Mouse (Mus musculus) kidney, postnatal 10 days (tissue): ENCODE results near the gene Ctrc.

Source experiments
- DNase-seq: peaks from one replicate; pipeline ENCODE4 v3.0.0; 2021; ENCODE audit warnings: mixed read lengths

Gene Ctrc

GRCm38 (mm10) chr4:141845999-141846398 is at the start of gene Ctrc:
TSS of gene Ctrc (minus strand) at chr4:141846359.
- no peak for DNase-seq

DNA sequence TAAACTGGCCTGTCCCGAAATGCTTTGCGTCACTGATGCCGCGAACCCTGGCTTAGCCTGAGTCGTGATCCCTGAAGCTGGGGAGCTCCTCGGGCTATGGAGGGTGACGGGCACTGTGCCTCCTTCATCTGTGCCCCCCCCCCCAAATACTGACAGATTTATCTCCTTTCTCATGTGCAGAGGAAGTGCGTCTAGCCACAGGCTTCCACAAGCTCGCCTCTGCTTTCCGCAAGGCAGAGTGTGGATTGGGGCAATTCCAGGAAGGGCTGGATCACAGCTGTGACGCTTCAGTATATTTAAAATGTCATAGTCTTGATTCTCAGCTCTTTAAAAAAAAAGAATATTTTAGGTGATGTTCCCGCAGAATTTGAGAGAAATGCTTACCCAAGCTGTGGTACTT is 49.6 kb upstream of the Ctrc start:
- DNase-seq = peak; percentile 69

DNA sequence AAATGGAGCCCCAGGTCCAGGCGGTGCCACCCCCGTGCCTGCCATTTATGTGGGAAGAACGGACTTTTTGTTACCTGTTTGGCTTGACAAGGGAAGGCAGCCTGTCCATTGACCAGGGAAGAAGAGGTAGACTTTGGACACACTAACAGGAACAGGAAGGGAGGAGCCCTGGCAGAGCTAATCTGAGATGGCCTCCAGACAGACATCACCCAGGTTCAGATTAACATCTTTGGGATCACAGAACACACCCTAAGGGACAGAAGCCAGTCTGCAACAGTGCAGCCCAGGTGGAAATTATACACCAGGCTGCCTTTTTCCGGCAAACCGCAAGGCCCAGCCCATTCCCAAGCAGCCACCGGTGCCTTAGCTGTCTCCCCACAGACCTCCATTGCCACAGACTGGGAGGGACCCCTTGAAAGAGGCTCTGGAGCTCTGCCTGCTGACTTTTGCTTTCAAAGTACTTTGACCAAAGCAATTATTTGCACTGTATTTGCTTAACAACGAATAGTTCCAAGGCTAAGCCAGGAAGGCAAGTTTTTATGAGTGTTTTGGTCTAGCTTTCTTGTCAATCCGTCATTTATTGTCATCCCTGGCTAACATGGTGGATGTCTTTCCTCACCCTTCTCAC is 47.1 kb upstream of the Ctrc start:
- no peak for DNase-seq

GRCm38 (mm10) chr4:141886385-141886968 is 40.3 kb upstream of the Ctrc start:
- no peak for DNase-seq

DNA sequence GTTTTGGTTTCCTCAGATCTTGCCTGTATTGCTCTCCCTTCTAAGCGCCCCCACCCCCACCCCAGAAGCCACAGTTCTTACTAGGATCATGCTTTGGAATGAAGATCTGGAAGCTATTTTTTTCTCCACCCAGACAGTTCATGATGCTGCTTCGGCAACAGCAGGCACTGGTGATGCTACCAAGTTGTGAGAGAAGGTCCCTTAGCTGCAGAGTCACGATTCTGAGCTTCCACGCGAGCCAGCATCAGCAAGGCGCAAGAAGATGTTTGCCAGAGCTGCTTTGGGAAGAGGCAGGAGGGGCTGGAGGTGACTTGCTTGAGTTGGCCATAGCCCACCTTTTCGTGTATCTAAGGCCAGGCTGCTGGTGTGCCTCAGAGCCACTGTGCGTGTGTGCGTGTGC is 39.3 kb upstream of the Ctrc start:
- DNase-seq = no peak

- DNase-seq = no peak
These were observed 36.7 kb upstream of the Ctrc start for GRCm38 (mm10) chr4:141882858-141883257.

GRCm38 (mm10) chr4:141881950-141882349 is 35.8 kb upstream of the Ctrc start:
- no peak for DNase-seq

DNA sequence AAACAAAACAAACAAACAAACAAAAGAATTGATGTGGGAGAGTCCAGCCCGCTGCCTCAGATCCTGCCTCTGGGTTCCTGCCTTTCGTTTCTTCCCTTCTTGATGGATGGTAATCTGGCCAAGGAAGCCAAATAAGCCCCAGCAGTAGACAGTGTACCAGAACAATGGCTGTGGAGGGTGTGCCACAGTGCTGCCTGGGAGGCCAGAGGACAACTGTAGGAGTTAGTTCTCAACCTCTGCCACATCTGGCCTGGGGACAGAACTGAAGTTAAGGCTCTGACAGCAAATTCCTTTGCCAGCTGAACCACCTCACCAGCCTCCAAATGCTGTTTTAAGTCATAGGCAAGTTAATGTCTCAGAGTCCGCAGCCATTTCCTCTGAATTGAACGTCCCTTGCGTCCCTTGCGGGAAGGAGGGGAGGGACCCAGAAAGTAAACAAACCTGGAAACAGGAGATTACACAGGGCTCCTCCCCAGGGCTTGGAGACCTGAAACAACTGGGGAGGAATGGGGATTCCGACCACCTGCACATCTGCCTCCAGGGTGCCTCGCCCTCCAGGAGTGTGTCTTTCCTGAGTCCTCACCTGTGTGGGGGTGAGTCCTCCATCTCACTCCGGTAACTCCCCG is 35.2 kb upstream of the Ctrc start:
- no peak for DNase-seq

GRCm38 (mm10) chr4:141879875-141880274 is 33.7 kb upstream of the Ctrc start:
- DNase-seq = no peak

DNA sequence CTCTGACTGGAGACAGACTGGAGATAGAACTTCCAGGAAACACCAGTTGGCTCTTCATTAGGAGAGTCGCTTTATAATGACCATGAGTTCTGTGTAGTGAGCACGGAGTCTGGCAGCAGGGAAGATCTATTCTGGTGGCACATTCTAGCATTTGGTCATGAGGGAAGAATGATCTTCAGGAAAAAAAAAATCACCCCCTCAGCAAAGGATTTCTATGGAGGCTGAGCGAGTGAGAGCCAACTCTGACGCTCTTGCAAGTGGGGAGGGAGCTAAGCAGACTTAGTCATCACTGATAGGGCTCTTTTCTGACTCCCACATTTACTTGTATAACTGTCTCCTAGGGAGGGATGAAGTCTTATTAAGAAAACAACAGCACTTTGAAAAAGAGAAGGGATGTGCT is 32.9 kb upstream of the Ctrc start:
- DNase-seq = no peak

DNA sequence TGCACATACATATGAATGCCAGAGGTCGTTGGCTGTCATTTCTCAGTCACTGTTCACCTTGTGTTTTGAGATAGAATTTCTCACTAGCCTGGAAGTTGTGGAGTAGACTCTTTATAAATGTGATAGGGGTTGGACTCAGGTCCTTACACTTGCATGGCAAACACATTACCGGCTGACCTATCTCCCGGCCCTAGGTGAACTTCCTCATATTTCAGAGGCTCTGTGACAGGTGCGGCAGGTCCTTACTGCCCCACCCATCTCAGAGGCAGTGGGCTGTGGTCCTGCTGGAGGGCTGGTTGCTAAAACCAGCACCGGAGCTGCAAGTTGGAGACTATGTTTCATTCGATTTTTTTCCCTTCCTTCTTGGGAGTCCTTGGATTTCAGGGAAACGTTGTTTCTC is 32.5 kb upstream of the Ctrc start:
- no peak for DNase-seq

DNA sequence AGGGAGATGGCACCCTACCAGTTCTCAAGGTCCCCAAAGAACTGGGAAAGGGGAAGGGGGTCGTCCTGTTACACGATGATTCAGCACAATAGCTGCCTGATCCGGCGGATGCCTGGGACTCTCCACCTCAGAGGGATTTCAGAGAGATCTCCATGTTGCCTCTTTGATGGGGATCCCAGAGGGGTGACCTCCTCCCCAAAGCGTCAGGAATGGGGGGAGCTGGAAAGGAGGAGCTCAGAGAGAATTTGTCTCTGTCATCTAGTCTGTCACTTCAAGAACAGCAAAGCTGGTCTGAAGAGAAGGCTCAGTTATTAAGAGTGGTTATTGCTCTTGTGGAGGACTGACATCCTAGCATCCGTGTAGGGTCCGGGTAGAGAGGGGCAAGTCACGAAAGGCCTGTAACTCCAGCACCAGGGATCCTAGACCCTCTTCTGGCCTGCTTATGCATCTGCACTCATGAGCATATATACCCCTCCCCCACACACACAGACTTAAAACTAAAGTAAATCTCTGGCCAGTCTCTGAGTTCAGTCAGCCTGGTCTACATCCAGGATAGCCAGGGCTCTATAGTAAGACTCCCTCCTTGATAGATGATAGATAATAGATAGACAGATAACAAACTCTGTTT is 29.4 kb upstream of the Ctrc start:
- no peak for DNase-seq

DNA sequence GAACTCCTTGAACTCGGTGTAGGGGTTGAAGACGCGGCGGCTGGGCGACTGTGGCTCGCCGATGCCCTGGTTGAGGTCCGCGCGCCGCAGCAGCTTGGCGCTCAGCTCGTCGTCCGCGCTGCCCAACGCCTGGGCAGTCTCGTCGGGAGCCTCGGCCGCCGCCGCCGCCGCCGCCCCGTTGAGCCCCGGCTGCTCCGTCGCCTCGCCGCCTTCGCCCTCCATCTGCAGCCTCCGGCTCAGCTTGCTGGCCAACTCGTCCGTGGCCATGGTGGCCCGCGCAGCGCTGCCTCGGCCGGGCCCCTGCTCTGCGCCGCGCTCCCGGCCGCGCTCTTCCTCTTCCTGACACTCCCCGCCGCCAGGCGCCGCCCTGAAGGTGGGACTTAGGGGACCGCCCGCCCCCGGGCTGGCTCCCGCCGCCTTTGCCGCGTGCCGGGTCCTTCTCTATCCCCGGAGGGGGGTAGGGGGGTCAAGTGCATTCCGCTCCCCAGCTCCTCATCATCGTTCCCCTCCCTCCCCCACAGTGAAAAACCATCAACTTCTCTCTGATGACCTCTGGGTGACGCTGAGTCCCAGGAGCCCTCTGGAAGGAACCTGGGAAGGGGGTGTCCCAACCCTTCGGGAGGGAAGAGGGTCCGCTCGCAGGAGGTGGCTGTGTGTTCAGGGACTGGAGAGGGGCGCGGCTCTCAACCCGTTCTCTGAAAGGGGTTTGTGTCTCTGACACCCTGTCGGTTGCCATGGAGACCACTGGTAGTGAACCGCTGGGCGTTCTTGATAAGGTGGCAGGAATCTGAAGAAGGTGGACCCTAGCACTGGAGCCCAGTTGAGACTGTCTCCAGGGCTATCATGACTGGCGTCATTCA is 28.7 kb upstream of the Ctrc start, which contains the start of gene Efhd2:
Gene Efhd2, minus strand, starts transcription at position 320 of the 860 bp plus-strand sequence.
- DNase-seq = peak; percentile 90

DNA sequence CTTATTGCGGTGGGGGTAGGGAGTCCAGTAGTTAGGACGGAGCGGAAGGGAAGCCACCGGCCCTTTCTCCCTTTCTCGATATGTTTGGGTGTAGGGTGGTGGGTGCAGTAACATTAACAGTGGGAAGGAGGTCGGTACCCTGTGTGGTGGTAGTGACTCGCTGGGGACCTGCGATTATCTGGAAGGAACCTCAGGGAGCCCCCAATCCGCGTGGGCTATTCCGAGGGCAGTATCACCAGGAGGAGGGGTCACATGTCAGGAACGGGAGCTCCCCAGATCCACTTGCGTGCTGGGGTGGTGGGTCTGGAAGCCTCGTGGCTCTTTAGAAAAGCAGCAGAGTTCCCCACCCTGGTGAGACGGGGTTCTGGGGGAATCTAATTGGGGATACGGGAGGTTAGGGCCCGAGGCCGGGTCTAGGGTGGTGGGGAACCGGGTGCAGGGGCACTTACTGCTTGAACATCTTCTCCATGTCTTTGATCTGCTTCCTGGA is 28.0 kb upstream of the Ctrc start:
- DNase-seq = no peak

DNA sequence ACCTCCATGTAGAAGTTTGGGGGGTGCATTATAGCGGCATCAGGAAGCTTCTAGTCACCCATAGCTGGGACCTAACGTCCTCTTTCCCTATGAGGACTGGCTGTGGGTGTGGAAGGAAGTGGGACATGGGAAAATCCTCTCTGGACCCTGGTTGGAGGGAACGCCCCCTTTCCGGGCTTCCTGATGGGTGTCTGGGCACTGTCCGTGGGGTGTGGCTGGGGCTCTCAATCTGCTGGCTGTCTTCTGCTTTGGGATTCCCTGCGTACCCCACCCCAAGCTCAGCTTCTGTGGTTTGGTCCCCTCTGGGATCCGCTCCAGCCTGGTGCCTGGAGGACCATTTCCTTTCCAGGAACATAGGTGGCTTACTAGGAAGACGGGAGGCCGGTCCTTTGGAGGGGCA is 26.8 kb upstream of the Ctrc start:
- peak; percentile 44 for DNase-seq

DNA sequence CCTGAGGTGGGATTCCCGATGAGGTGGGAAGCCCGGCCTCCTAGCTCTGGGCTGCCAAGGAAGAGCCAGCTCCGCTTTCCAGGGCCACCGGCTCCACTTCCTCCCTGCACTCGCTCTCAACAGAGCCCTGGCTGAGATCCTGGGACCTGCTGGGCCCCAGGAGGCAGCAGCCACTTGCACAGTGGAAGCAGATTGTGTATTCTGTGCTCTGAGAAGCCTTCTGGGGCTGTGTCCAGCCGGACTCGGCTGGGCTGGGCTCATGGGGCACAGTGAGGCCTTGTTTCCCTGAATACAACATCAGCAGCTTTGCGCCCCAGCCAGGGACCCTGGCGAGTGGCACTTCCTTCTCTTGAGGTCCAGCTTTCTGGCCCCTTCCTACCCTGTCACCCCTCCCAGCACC is 25.8 kb upstream of the Ctrc start:
- peak; percentile 38 for DNase-seq

- no peak for DNase-seq
These were observed 25.2 kb upstream of the Ctrc start for GRCm38 (mm10) chr4:141871333-141871725.

DNA sequence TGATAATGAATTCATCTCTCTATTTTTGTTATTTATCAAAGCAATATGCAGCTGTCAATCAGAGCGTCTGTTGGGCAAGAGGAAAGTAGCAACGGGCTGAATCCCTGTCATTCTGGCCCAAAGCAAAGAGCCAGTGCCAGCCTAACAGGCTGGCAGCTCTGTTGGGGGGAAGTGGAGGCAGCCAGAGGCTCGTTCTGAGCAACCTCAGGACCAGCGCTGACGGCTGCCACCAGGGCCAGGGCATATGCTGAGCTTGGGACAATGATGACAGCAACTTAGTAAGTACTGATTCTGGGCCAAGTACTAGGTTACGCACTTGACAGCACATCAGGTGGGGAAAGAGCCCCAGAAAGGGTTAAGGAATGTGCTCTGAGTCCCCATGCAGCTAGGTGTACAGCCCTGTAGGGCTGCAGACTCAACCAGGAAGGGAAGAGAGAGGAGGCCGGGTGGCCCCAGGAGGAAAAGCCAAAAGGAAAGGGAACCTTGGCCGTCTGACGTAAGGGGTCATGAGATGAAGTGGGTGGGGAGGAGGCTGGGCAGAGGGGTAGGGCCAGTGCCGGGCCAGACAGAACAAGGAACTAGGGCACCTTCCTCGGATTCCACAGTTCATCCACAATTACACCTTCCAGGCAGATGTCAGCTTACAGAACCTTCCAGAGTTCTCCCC is 24.6 kb upstream of the Ctrc start:
- peak; percentile 63 for DNase-seq

- no peak for DNase-seq
These were observed 23.5 kb upstream of the Ctrc start for GRCm38 (mm10) chr4:141869436-141870215.

DNA sequence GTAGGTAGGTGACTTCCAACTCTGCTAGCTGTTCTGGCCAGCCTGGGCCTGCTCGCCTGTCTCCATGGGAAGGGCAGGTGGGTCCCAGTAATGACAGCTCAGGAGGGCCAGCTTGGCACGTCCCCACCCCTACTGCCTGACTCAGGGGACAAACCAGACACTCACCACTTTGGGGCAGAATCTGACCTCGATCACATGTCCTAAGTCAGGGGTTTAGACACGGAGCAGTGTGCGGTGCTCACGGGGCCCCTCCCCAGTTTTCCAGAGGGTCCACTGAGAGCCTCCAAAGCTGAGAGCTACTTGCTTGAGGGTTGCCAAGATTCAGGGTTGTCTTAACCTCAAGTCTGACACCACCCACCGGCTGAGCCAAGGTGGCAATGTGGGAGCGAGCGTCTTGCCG is 21.9 kb upstream of the Ctrc start:
- DNase-seq = no peak

- DNase-seq = peak; percentile 84
These were observed 21.3 kb upstream of the Ctrc start for GRCm38 (mm10) chr4:141867498-141867897.
